Mouse (Mus musculus) brown adipose tissue, adult 24 weeks (tissue): ENCODE results near the gene 2310007B03Rik. TPM values are rescaled to one million over a fixed set of nuclear protein-coding genes. Genes with fewer than 3 reads are reported as not detected.

ENCODE experiments used
- polyA plus RNA-seq: library from polyadenylated mRNA; stranded (reverse); fragments of >200 nt; gene quantifications from 2 replicates; pipeline ENCODE4 v1.2.4, GENCODE M21; 2012; ENCODE audit not compliant: missing spikeins, insufficient read depth, insufficient read length

The 2310007B03Rik gene
- polyA plus RNA-seq, 1 experiment = not detected

Other genes starting within 250 kb of the 2310007B03Rik start
- 6.1 and 6.8 TPM in 2 replicates for gene Capn10, start 226.6 kb downstream of the 2310007B03Rik start, polyA plus RNA-seq
- gene Gpr35, start 210.1 kb downstream of the 2310007B03Rik start, polyA plus RNA-seq = 0.67 TPM in 1 of 2 replicates, not detected in the other
- gene Aqp12, start 154.6 kb downstream of the 2310007B03Rik start, polyA plus RNA-seq = not detected in 2 replicates
- gene Kif1a, start 59.0 kb downstream of the 2310007B03Rik start, polyA plus RNA-seq = not detected in 2 replicates
- not detected in 2 replicates for gene Agxt, start 25.7 kb downstream of the 2310007B03Rik start, polyA plus RNA-seq
- not detected in 2 replicates for gene Crocc2, start 7.8 kb upstream of the 2310007B03Rik start, polyA plus RNA-seq
- gene Sned1, start 74.9 kb upstream of the 2310007B03Rik start, polyA plus RNA-seq = 2.3 and 4.7 TPM in 2 replicates
- 36.1 and 37.7 TPM in 2 replicates for gene Mterf4, start 145.0 kb upstream of the 2310007B03Rik start, polyA plus RNA-seq
- 18.0 and 21.8 TPM in 2 replicates for gene Ppp1r7, start 181.9 kb upstream of the 2310007B03Rik start, polyA plus RNA-seq
- gene Pask, start 182.5 kb upstream of the 2310007B03Rik start, polyA plus RNA-seq = 0.42 TPM in 1 of 2 replicates, not detected in the other
- not detected in 2 replicates for gene Ano7, start 213.0 kb upstream of the 2310007B03Rik start, polyA plus RNA-seq